Mouse (Mus musculus) megakaryocyte progenitor cell, adult 5-6 weeks (primary cell): ENCODE data around the gene Crim1. TPM values are rescaled to one million over a fixed set of nuclear protein-coding genes. Genes with fewer than 3 reads are reported as not detected.

Experiments
- ATAC-seq: replicated peaks from 2 replicates; pipeline ENCODE4 v1.8.0; 2016; ENCODE audit warnings: mild to moderate bottlenecking, moderate TSS enrichment, inconsistent platforms; ENCODE audit not compliant: poor library complexity
- total RNA-seq, 2 experiments: library from RNA; stranded (forward) in 1 of 2; stranded (reverse) in 1 of 2; fragments of 157-497, 149-512 nt in 1 of 2; fragments of 200-1000 nt in 1 of 2; gene quantifications; 2 replicates each; pipeline versions ENCODE4 v1.2.3 to v1.2.4; 2015 to 2017

Gene Crim1
- total RNA-seq, 2 experiments from 2014 or later, result 0.79 to 2.1 TPM

- ATAC-seq, result no peak
Observed at GRCm38 (mm10) chr17:78321216-78321835, 121.3 kb downstream of the Crim1 start.

DNA sequence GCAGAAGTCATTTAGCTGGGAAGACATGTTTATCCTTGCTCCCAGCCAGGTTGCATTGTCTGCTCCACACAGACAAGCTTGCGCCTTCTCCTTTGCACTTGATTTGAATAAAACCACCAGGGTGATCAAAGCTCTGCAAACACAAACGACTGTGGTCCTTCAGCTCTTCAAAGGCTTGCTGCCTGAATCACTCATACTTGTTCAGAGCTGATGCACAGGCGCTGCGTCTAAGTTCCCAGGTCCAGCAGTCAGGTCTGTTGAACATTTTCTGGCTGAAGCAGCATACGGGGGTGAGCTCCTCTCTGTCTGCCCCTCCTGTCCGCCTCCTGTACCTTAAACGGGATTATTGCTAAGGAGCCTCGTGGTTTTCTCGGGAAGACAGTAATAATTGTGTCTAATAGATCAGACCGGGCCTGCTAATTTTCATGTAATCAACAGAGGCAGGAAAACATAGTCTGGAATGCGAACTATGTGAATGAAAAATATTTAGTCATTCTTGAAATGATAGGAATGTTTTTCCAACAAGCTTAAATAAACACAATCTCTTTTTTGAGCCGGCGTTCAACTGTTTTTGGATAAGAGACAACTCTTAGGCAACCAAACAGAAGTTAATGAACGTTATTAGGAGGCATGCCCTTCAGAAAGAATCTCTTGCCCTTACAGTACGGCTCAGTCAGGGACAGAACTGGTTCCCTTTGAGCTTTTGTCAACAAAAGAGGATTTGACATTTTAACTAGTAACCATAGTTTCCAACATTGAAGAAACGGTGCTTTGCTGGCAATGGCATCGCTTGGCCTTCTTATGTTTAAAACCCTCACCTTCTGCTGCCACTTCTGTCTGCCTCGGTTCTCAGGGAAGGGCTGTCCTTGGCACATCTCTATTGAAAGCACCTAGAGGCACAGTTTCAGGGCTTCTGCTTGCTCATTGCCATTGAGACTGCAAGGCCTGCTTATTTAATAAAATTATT lies 122.6 kb downstream of the Crim1 start:
- no peak for ATAC-seq

GRCm38 (mm10) chr17:78325761-78326332 lies 125.8 kb downstream of the Crim1 start:
- ATAC-seq, result no peak

- ATAC-seq, result no peak
Observed at GRCm38 (mm10) chr17:78326381-78326780, 126.3 kb downstream of the Crim1 start.

DNA sequence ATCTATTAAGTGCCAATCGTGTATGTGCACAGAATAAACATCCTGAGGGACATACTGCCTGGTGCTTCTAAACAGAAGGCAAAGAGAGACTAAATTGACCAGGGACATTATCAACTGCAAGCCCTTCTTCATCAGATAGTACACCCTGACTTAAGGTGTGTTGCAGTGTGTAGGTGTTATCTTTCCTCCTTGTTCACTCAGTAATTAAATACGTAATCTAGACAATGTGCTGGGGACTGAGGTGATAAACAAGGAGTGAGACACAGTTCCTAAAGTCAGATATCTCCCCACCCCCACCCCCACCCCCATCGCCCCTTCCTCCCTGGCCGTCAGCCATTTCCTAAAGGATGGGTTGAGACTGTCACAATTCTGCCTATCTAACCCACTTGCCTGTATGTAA lies 127.1 kb downstream of the Crim1 start:
- ATAC-seq, result 0 out of 2 replicates have a peak, but pooled peaks have one; percentile 20

DNA sequence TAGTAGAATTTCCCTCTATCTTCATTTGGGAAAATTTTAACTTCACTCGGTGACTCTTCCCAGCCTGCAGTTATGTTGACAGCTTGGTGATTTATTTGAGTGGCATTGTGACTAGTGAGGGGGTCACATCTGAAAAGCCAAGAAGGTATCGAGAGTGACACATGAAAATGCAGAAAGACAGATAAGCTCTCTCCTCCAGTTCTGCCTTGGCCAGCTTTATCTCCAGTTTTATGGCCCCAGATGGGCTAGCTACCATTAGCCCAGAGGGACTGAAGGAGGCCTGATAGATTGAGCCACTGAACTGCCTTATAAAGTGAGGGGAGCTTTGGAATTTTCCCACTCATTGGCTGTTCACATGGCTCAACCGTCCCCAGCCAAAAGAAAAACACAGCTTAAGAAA lies 128.2 kb downstream of the Crim1 start:
- peak; percentile 92 for ATAC-seq

DNA sequence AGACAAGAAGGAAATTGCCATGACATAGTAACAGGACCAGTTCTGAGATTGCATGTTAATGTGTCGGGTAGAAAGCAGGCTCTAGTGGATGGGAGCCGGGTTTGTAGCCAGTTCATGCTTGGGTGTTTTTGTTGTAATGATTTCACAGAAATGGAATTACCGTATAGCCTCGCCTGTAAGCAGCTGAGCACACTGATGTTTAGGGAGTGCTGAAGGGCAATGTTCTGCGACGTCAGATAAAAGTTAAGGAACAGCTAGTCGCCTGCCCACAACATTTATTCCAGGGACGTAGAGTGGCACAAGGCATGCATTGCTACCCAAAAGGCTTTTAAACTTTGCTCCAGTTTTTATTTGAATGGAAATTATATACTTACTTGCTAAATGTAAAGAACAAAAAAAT lies 131.4 kb downstream of the Crim1 start:
- ATAC-seq, result no peak

DNA sequence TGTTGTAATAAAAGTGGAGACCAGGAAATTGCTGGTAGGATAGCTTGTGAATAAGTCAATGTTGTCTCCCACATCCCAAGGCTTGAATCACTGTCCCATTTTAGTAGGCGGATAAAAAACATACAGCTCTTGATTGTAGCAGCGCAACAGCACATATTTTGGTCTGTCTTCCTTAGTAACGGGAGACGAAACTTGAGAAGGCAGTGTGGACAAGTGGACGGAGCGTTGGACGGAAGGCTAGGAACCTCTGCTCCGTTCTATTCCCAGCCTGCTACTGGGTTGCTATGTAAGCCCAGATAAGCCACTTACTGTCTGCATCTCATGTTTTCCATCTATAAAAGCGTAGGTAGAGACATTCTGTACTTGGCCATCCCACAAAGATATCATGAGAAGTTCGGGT lies 133.2 kb downstream of the Crim1 start:
- ATAC-seq, result no peak

DNA sequence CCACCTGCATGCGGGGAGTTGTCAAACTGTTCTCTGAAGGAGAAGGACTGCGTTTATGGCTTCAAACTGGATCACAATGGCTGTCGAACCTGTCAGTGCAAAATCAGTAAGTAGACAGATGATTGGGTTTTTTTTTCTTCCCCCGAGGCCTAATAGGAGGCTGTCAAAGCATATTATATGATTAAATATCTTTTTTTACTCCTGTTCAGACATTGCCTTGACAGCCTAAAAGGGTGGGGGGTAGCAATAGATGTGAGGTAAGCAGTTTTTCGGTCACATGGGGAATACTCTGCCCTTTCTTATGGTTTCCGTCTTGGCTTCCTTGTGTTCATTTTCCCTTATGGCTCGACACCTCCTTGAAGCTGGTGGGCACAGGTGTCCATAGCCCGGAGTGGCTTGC lies 135.2 kb downstream of the Crim1 start:
- no peak for ATAC-seq

GRCm38 (mm10) chr17:78343688-78344087 lies 143.6 kb downstream of the Crim1 start:
- ATAC-seq, result no peak

DNA sequence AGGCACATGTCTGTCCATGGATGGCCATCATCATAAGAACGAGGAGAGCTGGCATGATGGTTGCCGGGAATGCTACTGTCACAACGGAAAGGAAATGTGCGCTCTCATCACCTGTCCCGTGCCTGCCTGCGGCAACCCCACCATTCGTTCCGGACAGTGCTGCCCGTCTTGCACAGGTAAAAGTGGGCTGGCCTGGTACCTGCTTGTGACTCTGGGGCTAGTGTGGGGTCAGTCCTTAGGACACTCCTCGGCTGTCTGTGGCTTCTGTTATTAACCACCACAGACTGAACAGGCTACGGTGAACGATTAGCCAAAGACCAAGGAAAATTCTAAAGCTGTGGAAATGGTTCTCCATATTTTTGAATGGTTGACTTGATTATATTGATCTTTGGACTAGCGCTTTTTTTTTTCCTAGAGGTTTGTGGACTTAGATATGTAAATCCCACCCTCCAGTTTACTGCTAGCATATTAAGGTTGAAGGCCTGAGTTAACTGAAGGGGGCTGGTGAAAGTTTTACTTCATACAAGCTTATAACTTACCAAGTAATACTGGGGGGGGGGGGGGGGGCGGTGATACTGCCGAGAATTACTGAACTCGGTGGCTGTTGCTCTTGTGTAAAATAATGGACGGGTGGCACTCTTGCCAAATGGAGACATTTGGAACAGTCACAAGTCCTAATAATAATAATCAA lies 147.2 kb downstream of the Crim1 start:
- no peak for ATAC-seq

DNA sequence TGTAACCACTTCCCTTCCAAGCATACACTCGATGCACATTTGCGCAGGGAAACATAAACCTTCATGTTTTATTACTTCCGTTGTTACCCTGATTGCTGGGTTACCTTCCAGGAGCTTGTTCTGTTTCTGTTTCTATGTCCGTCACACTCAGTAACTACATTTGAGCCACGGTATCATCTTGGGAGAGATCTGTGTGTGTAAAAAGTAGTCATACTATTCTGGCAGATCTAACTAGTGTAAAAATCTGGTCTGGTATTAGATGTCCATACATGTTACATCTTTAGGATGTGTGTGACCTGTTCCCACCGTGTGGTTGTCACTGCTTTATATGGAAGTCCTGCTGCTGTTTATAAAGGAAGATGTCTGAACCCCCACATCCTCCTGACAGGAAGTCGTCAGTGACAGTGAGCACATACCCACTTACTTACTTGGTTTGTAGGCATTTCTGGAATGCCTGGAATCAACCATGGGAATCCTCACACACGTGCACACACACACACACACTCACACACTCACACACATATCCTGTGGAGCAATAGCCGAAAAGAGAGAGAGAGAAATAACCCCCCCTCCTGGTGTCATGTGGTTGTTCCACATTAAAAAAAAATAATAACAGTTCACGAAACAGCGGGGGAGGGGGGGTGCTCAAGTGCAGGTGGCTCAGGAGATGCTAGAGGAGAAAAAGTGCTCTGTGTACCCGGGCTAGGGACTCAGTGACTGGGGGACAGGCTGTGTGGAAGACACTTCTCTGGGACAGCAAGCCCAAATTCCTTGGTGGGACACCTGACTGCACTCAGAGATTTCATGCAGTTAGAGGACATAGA lies 151.8 kb downstream of the Crim1 start:
- ATAC-seq, result peak; percentile 27

- no peak for ATAC-seq
Observed at GRCm38 (mm10) chr17:78352500-78352855, 152.4 kb downstream of the Crim1 start.

GRCm38 (mm10) chr17:78354411-78354810 lies 154.4 kb downstream of the Crim1 start:
- ATAC-seq, result no peak

- ATAC-seq, result no peak
Observed at GRCm38 (mm10) chr17:78354871-78355270, 154.8 kb downstream of the Crim1 start.

GRCm38 (mm10) chr17:78355611-78356010 lies 155.6 kb downstream of the Crim1 start:
- ATAC-seq, result no peak

GRCm38 (mm10) chr17:78357753-78358152 lies 157.7 kb downstream of the Crim1 start:
- no peak for ATAC-seq

DNA sequence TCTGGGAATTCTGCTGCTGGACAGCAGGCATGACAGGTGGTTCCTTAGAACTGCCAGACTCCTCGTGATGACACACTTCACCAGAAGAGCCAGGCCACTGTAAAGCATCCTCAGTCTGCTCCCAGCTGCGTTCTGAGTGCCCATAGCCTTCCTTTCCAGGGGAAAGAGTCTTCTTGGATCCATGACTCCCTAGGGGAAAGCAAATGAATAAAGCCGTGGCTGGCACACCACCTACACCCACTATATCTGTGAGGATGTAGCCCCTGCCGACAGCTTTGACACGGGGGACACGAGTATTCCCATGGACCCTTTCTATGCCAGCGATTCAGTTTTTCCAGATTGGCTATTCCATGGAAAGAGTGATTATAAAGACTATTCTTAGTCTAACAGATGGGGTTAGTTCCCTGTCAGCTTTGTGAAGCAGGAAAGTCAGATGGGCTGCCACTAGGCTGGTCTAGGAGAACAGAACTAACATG lies 158.2 kb downstream of the Crim1 start:
- ATAC-seq, result no peak

DNA sequence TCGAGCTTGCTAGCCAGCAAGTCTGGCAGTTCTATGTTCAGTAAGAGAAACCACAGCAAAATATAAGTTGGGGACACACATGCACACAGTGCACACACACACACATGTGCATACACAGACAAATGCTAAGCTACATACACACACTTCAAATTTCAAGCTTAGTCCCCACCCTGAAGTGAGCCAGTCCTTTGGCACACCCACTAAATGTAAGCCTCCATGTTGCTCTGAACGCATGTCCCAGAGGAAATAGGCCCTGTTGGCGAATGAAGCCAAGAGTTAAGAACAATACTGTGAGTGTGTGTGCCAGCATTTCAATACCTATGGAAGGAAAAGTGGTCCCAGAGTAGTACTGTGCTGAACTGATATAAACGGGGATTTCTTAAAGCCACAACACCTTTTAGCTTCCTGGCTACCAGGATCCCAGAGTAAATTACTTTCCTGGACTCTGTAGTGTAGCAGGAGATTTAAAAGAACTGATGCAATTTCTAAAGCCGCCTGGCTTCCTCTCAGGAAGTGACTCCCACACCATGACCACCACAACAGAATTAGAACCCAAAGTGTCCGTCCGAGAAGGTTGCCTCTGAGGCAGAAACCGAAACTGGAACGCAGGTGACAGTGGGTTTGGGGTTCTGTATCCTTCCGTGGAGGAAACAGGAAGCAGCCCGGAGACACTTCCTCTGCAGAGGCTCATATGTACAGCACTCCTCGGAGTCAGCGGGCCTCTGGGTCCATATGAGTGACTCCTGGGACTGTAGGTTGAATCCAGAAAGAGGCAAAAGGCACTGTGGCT lies 162.1 kb downstream of the Crim1 start:
- peak; percentile 80 for ATAC-seq
